Mouse (Mus musculus): ENCODE measurements around the gene Krt33b.

Gene Krt33b

GRCm38 (mm10) chr11:100029768-100030167 lies at the start of gene Krt33b:
Gene Krt33b, minus strand, starts transcription at chr11:100029868.
- no peak for DNase-seq (ENCODE audit: low spot score in 2 of 2)

- no peak for DNase-seq (ENCODE audit: low spot score in 2 of 2)
Observed at GRCm38 (mm10) chr11:100073873-100074272, 44.2 kb upstream of the Krt33b start.

DNA sequence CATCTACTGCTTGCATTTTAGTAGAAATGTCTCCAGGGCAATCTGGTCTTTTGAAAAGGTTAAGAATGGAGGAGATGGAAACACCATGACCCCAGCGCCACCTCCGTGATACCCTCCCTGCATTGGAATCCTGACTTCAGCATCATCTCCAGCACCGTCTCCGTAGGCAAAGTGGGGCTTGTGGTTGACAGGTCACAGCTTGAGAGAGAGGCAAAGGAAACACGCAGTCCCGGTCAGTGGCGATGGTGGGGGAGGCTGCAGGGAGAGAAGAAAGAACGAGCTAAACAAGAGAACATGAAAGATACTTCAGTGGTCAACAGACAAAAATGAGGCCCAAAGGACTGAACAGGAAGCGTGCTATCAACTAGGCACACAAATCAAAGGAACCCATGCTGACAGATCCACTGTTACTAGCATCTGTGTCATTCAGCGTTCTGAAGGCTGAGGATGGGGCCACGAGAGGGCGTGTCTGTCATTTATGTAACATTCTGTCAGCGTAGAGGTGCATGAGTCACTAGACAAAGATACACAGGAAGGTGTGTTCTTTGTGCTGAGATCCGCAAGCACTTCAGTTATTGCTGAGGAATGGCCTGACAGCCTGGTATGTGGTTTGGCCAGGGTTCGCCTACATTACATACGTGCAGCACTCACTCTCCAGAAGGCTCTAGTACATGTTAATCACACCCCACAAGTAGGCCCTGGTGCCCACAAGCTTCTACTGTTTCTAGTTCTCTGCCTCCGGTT lies 37.8 kb upstream of the Krt33b start:
- no peak for DNase-seq (ENCODE audit: low spot score in 2 of 2)

DNA sequence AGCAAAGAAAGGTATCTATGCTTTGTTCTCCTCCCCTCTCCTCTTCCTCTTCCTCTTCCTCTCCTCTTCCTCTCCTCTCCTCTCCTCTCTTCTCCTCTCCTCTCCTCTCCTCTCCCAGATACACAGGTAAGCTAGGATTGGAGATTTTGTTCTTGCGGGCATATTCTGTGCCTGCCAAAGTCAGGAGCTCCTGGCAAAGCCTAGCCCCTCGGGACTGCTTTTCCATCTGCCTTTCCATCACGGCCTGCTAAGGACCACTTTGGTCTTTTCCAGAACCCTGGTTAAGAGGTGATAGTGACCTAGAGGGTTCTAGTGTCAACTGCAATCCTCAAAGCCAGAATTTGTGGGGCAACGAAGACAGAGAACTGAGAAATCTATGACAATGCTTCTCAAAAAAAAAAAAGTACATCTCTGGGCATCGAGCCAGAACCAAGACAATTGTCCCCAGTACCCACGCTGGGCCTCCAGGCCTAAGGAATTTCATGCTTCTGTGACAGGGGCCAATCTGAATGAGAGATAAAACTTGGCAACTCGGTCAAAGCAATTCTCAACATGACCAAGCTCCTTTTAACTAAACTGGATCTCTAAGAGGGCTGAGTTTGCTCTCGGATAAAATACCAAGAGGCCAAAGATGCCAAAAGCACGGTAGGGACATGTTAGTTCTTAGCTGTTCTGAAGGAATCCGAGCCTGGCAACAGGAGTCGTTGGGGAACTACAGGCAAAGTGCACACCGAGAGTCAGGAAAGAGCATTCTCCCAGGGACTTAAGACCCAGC lies 36.8 kb upstream of the Krt33b start:
- no peak for DNase-seq (ENCODE audit: low spot score in 2 of 2)

DNA sequence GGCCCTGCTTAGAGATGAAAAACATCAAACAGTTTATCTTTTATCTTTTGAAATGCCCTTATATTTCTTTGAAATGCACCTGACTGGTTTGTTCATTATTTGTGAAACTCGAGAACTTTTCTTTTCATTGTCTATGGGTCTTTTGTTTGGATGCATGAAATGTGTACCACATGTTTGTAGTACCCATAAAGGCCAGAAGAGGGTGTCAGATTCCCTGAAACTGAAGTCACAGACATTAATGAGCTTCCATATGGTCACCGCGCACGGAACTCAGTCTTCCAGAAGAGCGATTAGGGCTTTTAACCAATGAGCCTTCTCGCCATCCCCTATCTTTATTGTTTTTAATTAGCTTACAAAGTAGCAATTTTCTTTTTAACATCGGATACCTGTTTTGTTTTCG lies 29.2 kb upstream of the Krt33b start:
- no peak for DNase-seq (ENCODE audit: low spot score in 2 of 2)

DNA sequence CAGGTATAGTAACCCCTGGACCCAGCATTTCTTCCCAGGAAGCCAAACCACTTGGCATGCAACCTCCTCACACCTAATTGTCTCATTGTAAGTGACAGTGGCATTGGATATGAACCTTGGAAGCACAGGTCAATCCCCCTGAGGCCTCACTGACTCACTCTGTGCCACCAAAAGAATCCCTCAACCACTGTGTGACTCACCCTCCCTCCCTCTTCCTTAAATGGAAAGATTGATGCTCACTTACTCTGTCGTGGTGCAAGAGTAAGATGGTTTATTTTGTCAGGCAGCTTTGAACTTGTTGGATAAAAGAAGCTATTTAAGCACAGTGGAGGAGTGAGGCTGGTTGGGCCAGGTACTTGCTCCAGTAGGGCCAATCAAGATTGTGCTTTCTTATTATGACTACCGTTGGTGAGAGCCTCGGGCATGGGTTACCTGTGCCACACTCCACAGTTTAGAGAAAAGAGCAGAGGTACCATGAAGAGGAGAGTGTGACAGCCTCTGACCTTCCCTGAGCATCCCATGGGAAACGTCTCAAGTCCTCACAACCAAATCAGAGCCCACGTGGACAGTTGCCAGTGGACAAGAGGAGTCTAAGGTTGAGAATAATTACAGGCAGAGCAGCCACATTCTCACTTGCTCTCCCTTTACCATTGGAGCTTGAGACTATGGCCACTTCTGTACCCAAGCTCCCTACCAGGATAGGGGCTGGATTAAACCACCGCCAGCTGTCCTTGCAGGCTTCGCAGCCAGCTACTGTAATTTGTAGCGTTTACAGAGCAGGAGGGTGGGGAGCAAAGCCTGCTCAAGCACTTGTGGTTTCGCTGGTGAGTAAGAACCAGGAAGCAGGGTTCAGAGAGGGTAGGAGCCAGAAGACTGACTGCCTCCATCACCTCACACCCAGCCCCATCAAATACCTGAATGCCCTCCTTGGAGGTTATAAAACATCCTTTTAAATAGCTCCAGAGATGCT lies 26.3 kb upstream of the Krt33b start:
- no peak for DNase-seq (ENCODE audit: low spot score in 2 of 2)

DNA sequence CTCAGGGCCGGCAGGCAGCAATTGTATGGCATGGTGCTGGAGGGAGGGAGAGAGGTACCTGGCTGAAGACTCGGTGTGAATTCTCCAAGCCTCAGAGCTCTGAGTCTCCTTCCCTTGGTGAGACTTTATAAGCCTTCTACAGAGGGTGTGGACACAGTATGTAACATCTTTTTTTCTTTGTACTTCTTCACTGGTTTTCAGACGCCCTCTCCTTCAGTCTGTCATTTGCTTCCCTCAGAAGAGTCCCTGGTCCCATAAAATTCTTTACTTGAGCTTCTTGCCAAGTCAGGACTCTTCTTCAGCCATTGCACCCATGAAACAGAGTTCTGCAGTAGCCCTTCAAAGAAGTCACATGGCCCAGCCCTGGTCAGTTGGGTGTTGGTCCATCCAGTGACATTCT lies 20.8 kb upstream of the Krt33b start, which contains the start of gene Krt31:
TSS of gene Krt31 (minus strand) at position 101 of the 400 bp plus-strand sequence.
- DNase-seq (ENCODE audit: low spot score in 2 of 2), result no peak

GRCm38 (mm10) chr11:100047193-100047592 lies 17.5 kb upstream of the Krt33b start:
- no peak for DNase-seq (ENCODE audit: low spot score in 2 of 2)

DNA sequence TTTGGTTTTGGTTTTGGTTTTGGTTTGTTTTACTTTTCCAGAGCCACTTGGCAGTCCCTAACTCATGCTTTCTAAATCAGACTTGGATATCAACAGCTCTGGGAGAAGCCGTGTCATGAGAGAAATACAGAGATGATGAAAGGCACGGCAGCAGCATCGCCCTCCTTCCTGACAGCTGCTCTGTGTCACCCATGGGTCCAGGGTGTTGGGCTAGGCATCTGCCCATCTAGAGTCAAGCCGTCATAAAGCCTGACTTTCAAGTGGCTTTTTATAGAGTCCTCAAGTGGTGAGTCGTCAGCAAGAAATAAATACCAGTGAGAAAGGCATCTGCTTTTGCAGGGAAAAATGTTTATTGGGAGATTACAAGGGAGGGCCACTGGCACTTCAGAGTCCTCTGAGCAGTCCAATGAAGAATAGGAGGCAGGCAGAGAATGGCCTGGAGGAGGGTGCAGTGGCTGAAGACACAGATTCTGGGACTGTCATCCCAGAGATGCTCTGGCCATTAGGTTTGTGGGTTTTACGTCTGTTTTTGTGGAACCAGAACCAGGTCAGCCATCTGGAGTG lies 16.7 kb upstream of the Krt33b start:
- DNase-seq (ENCODE audit: low spot score in 2 of 2), result no peak

DNA sequence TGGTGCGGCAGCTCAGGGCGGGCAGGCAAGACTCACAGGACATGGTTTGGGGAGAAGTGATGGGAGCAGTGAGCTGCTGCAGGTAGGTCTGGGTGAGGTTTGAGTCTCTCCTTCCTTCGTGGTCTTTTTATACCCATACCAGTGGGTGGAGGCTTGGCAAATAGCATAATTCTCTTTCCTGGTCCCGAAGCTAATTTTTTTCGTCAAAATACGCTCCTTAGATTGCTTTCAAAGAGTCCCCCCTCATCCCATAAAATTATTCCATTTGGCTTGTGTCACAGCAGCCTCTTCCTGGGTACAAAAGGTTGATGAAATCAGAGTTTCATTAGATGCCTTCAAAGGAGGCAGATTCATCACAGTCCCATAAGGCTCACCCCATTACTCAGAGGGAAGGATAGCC lies 11.8 kb upstream of the Krt33b start, which contains the start of gene Krt34:
TSS of gene Krt34 (minus strand) at position 101 of the 400 bp plus-strand sequence.
- no peak for DNase-seq (ENCODE audit: low spot score in 2 of 2)

- DNase-seq (ENCODE audit: low spot score in 2 of 2), result no peak
Observed at GRCm38 (mm10) chr11:100021438-100021837, 8.2 kb downstream of the Krt33b start.

- no peak for DNase-seq (ENCODE audit: low spot score in 2 of 2)
Observed at GRCm38 (mm10) chr11:100019466-100019865, 10.2 kb downstream of the Krt33b start.

DNA sequence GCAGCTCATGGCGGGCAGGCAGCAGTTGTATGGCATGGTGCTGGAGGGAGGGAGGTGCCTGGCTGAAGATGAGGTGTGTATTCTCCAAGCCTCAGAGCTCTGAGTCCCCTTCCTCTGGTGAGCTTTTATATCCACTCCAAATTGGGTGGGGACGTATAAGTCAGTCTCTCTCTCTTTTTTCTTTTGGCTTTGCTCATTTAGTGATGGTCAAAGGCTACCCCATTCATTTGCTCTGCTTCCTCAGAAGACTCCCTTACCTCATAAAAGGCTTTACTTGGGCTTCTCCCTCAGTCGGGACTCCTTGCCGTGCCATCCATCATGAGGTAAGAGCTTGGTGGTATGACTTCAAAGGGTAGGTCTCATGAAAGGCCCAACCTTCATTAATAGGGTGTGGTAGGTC lies 13.6 kb downstream of the Krt33b start, which contains the start of gene Krt33a:
TSS of gene Krt33a (minus strand) at position 101 of the 400 bp plus-strand sequence.
- DNase-seq (ENCODE audit: low spot score in 2 of 2), result no peak

GRCm38 (mm10) chr11:100013691-100014171 lies 15.9 kb downstream of the Krt33b start:
- DNase-seq (ENCODE audit: low spot score in 2 of 2), result no peak

GRCm38 (mm10) chr11:100010682-100011081 lies 19.0 kb downstream of the Krt33b start:
- no peak for DNase-seq (ENCODE audit: low spot score in 2 of 2)

DNA sequence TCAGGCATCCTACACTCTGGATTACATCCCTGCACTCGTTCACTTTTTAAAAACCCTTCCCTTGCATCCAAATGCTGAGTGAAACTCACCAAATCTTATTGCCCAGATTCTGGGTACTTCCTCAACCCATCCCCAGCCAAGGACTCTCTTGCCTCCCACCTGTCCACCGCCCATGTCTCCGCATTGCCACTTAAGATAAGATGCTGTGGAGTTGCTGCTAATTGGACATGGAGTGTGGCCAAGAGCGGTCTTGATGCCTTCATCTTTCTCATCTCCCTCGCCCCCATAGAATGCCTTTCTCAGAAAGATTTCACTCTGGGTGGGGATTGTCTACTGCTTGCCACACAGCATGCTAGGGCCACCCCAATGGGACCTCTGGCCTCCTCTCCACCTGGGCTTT lies 21.3 kb downstream of the Krt33b start:
- no peak for DNase-seq (ENCODE audit: low spot score in 2 of 2)

- no peak for DNase-seq (ENCODE audit: low spot score in 2 of 2)
Observed at GRCm38 (mm10) chr11:100006624-100007023, 23.0 kb downstream of the Krt33b start.

- no peak for DNase-seq (ENCODE audit: low spot score in 2 of 2)
Observed at GRCm38 (mm10) chr11:100005905-100006304, 23.8 kb downstream of the Krt33b start.

- peak; percentile 25 to 55 for DNase-seq (ENCODE audit: low spot score in 2 of 2)
Observed at GRCm38 (mm10) chr11:100004846-100005245, 24.8 kb downstream of the Krt33b start.

- no peak for DNase-seq (ENCODE audit: low spot score in 2 of 2)
Observed at GRCm38 (mm10) chr11:99999091-99999490, 30.6 kb downstream of the Krt33b start.

GRCm38 (mm10) chr11:99994384-99994661 lies 35.3 kb downstream of the Krt33b start:
- no peak for DNase-seq (ENCODE audit: low spot score in 2 of 2)

Measured in frontal cortex, postnatal 14 days (tissue).